9 mouse cellular contexts compared by ENCODE assay signal in the genomic region with DNA sequence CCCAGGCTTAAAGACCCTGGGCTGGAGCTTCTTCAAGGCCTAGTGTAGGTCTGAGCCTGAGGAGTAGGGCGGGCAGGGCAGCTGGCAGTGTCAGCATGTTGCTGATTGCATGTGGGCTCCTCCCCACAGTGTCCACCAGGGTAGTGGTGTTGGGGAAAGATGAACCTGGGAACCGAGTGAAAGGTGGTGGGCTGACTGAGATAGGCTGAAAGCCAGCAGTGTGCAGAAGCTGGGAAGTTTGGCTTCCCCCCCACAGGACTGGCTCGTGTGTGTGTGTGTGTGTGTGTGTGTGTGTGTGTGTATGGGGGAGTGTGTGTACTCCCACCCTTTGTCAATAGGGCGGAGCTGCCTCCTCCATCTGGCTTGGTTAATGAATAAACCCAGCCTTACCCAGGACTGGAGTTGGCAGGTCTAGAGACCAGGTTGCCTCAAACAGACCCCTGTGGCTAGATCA. TPM values are rescaled to one million over a fixed set of nuclear protein-coding genes. Genes with fewer than 3 reads are reported as not detected.
DNase-seq lines count a peak whose midpoint lies in the region; ATAC-seq and TF ChIP-seq lines count a peak whose summit lies in the region.
"Had no signal": no experiment of that assay in that cellular context is flagged by ENCODE, and none has a peak within 500 bp of the region (broad histone marks: within the 10 kb centered on the region; RNA-seq: fewer than 3 reads in every experiment).

No protein-coding gene starts in this region.

- TF ChIP-seq CTCF in lung, postnatal 0 days (IDR thresholded peaks at IDR 0.05): no peak; the same call in 1 of the 2 replicates

- 60% methylated on average over 4 of the region's 4 CpGs for WGBS in lung, postnatal 0 days
- 73% methylated on average over 4 of the region's 4 CpGs for WGBS in midbrain, embryonic 10.5 days

- no peak overlapping the region for H3K4me3 ChIP-seq in lung, postnatal 0 days (ENCODE audit: low read depth, low read length)
- H3K4me3 ChIP-seq in midbrain, embryonic 10.5 days: no peak overlapping the region

- DNase-seq in left cerebral cortex, postnatal 4 days: peak; percentile 38
- no peak for DNase-seq in left cerebral cortex, postnatal 25 days (ENCODE audit: low spot score in 2 of 2)
- peak; percentile 56 to 63 for DNase-seq in cerebellum, postnatal 14 days
- DNase-seq in kidney, adult 18-20 months: peak; percentile 68
- DNase-seq in lung, postnatal 0 days (ENCODE audit: low spot score): peak; percentile 41
- no peak for DNase-seq in left cerebral cortex, postnatal 10 days (ENCODE audit: extremely low spot score in 1 of 2, low spot score in 2 of 2)
- no peak for DNase-seq in midbrain, embryonic 10.5 days (ENCODE audit: low spot score)
- DNase-seq in frontal cortex, postnatal 36 days (ENCODE audit: low spot score in 2 of 2): no peak
- DNase-seq: retina, postnatal 1 day had no signal

- peak overlapping the region; percentile 95; the same call in 1 of the 2 replicates for H3K4me2 ChIP-seq in lung, postnatal 0 days (replicated peaks; ENCODE audit: low read depth, low read length)

- H3K9ac ChIP-seq in lung, postnatal 0 days (replicated peaks; ENCODE audit: low read depth): no peak overlapping the region

- no peaks in the 10 kb centered on the region for H3K27me3 ChIP-seq in lung, postnatal 0 days (replicated peaks; ENCODE audit: insufficient read depth, low read length)
- peaks cover 49% of the 10 kb centered on the region for H3K27me3 ChIP-seq in midbrain, embryonic 10.5 days (ENCODE audit: low read depth, poor library complexity, severe bottlenecking)

- TF ChIP-seq EP300 in lung, postnatal 0 days (IDR thresholded peaks at IDR 0.05): no peak

- no peaks in the 10 kb centered on the region for H3K9me3 ChIP-seq in lung, postnatal 0 days (ENCODE audit: low read length)
- H3K9me3 ChIP-seq in midbrain, embryonic 10.5 days (replicated peaks): no peaks in the 10 kb centered on the region

- peaks cover 12% of the 10 kb centered on the region for H3K4me1 ChIP-seq in lung, postnatal 0 days (ENCODE audit: insufficient read depth, low read depth, low read length)
- H3K4me1 ChIP-seq in midbrain, embryonic 10.5 days: peaks cover 33% of the 10 kb centered on the region

- ATAC-seq in lung, postnatal 0 days: peak; percentile 40

- intact Hi-C loops in left cerebral cortex, postnatal 4 days (cut with DNase I): no loop called here
- intact Hi-C loops in left cerebral cortex, postnatal 25 days (cut with DNase I): no loop called here
- intact Hi-C loops in left cerebral cortex, postnatal 10 days (cut with DNase I): loop anchor here (5.0 kb wide), 1 partner anchor 44 kb away; no protein-coding TSS in a partner anchor

- H3K36me3 ChIP-seq in lung, postnatal 0 days (ENCODE audit: insufficient read depth, low read length): no peaks in the 10 kb centered on the region
- no peaks in the 10 kb centered on the region for H3K36me3 ChIP-seq in midbrain, embryonic 10.5 days

- no peak overlapping the region for H3K27ac ChIP-seq in lung, postnatal 0 days (ENCODE audit: low read length)
- no peak overlapping the region for H3K27ac ChIP-seq in midbrain, embryonic 10.5 days (replicated peaks)

RNA-seq across cellular contexts. Expression of gene Stard10, which starts 6.3 kb away (rescaled TPM):
- 10 to 100 TPM; 13.2 to 14.6 TPM for total RNA-seq in left cerebral cortex, postnatal 4 days (2021)
- 10 to 100 TPM; 60.4 to 66.1 TPM for total RNA-seq in left cerebral cortex, postnatal 25 days (2021)
- 40.3 and 46.3 TPM in 2 replicates for polyA plus RNA-seq in lung, postnatal 0 days (2015; fragmentation: Nextera tagmentation; extraction: Ambion mirVana)
- total RNA-seq in left cerebral cortex, postnatal 10 days (2021): 10 to 100 TPM; 16.2 to 18.7 TPM
- polyA plus RNA-seq in midbrain, embryonic 10.5 days (2016; fragmentation: Nextera tagmentation; extraction: Ambion mirVana): 5.0 and 7.3 TPM in 2 replicates

RNA-seq across cellular contexts. Expression of gene Atg16l2, which starts 21.1 kb away (rescaled TPM):
- 10 to 100 TPM; 34.2 to 36.0 TPM for total RNA-seq in left cerebral cortex, postnatal 4 days (2021)
- 10 to 100 TPM; 49.9 to 59.4 TPM for total RNA-seq in left cerebral cortex, postnatal 25 days (2021)
- polyA plus RNA-seq in lung, postnatal 0 days (2015; fragmentation: Nextera tagmentation; extraction: Ambion mirVana): 12.9 and 17.1 TPM in 2 replicates
- 10 to 100 TPM; 52.1 to 52.4 TPM for total RNA-seq in left cerebral cortex, postnatal 10 days (2021)
- polyA plus RNA-seq in midbrain, embryonic 10.5 days (2016; fragmentation: Nextera tagmentation; extraction: Ambion mirVana): 20.9 and 21.6 TPM in 2 replicates

RNA-seq across cellular contexts. Expression of gene Arap1, which starts 24.7 kb away (rescaled TPM):
- total RNA-seq in left cerebral cortex, postnatal 4 days (2021): 10 to 100 TPM; 21.1 to 21.9 TPM
- total RNA-seq in left cerebral cortex, postnatal 25 days (2021): 10 to 100 TPM; 17.9 to 19.9 TPM
- 105 and 110 TPM in 2 replicates for polyA plus RNA-seq in lung, postnatal 0 days (2015; fragmentation: Nextera tagmentation; extraction: Ambion mirVana)
- 10 to 100 TPM; 16.1 to 17.8 TPM for total RNA-seq in left cerebral cortex, postnatal 10 days (2021)
- 13.6 and 16.3 TPM in 2 replicates for polyA plus RNA-seq in midbrain, embryonic 10.5 days (2016; fragmentation: Nextera tagmentation; extraction: Ambion mirVana)

Comparison
In these comparisons a context has a peak if more than half of its experiments do, and no peak if none do; other contexts are left out.
1. DNase-seq: peak in left cerebral cortex, postnatal 4 days (single experiment), cerebellum, postnatal 14 days (2 of 2), kidney, adult 18-20 months (single experiment) and lung, postnatal 0 days (single experiment); none in left cerebral cortex, postnatal 25 days (0 of 2), left cerebral cortex, postnatal 10 days (0 of 2), midbrain, embryonic 10.5 days (single experiment) and frontal cortex, postnatal 36 days (0 of 2).